Mouse (Mus musculus): ENCODE data around the gene Mocs2. TPM values are rescaled to one million over a fixed set of nuclear protein-coding genes. Genes with fewer than 3 reads are reported as not detected.

Gene Mocs2
- 6.4 and 7.6 TPM in 2 replicates for polyA plus RNA-seq (2012; rRNA removed)

DNA sequence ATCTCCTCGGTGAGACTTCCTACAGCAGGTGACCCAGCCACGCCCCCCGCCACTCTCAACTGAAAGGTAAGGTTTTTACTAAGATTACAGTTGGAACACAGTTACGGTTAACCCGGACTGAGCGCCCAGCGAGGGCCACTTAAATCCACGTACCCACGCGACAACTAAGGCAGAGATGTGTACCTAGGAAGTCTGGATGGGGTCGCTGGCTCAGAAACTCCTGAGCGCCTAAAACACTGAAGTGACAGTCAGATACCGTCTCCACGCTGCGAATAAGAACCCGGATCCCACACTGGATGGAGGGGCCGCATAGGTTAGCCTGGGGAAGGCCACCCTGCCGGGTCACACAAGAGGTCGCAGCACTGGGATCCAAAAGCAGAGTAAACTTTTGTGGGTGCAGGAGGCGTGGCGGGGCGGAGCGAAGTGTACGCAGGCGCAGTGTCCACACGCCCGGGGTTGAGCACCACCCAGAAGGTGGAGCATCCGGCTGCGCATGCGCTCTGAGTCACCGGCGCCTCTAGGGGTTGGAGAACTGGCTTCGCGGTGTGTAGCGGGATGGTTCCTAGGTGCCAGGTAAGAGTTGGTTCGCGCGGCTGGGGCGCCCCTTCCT is at the start of gene Mocs2:
Mocs2 (plus strand) TSS at position 486 of the 610 bp plus-strand sequence.

Other genes with a start within 250 kb of the Mocs2 start
- 2.1 and 2.4 TPM in 2 replicates for gene Itga2, start 113.9 kb downstream of the Mocs2 start, polyA plus RNA-seq (2012; rRNA removed)

Measured in colon, adult 2 months (tissue).